Mouse (Mus musculus) c-Kit-negative CD71-positive TER-119-positive erythroid progenitor cells, embryonic 14.5 days (primary cell): ENCODE data around the gene Gm45808.
"Not testable (repeated sequence)": the region's sequence is repeated elsewhere in the genome, so short reads cannot be mapped to it uniquely, and the experiment has no call there.

Experiments used
- DNase-seq: peaks from one replicate; pipeline ENCODE4 v3.0.0-alpha.2; 2013; ENCODE audit warnings: low read depth, low spot score

Gm45808 gene

GRCm38 (mm10) chr7:45470869-45471268 lies 15.7 kb downstream of the Gm45808 start:
- DNase-seq = peak; percentile 65

GRCm38 (mm10) chr7:45467090-45467670 lies 19.4 kb downstream of the Gm45808 start:
- DNase-seq = no peak

GRCm38 (mm10) chr7:45466283-45467089 lies 20.1 kb downstream of the Gm45808 start, which contains the start of gene Bax:
Gene Bax (minus strand): TSS chr7:45466898.
- peak; percentile 88 for DNase-seq

- no peak for DNase-seq
Observed at GRCm38 (mm10) chr7:45465549-45465948, 21.1 kb downstream of the Gm45808 start.

- no peak for DNase-seq
Observed at GRCm38 (mm10) chr7:45465112-45465511, 21.5 kb downstream of the Gm45808 start.

DNA sequence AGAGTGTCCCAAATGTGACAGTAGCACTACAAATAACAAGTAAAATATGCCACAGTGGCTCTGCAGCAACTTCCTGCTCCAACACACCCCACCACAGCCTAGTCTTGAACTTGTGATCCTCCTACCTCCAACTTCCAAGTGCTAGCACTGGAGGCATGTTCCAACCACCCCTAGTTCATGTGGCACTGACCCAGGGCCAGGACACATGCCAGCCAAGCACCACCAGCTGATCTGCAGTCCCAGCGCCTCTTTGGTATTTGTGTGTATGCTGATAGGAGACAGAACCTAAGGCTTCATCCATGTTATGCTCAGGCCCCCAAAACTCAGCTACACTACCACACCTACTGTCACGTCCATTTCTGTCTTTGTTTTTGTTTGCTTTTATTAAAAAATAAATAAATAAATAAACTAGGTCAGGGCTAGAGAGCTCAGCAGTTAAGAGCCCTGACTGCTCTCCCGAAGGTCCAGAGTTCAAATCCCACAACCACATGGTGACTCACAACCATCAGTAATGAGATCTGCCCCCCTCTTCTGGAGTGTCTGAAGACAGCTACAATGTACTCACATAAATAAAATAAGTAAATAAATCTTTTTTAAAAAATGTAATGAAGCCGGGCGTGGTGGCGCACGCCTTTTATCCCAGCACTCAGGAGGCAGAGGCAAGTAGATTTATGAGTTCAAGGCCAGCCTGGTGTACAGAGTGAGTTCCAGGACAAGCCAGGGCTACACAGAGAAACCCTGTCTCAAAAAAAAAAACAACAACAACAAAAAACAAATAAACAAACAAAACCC lies 22.4 kb downstream of the Gm45808 start:
- no peak for DNase-seq

DNA sequence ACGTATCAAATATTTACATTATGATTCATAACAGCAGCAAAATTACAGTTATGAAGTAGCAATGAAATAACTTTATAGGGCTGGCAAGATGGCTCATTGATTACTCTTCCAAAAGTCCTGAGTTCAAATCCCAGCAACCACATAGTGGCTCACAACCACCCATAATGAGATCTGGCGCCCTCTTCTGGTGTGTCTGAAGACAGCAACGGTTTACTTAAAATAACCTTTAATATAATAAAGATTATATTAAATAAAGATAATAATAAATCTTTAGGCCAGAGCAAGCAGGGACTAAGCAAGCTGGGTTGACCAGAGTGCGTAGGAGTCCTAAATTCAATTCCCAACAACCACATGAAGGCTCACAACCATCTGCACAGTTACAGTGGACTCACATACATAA lies 23.7 kb downstream of the Gm45808 start:
- not testable (repeated sequence) for DNase-seq

GRCm38 (mm10) chr7:45462325-45462724 lies 24.3 kb downstream of the Gm45808 start:
- no peak for DNase-seq

DNA sequence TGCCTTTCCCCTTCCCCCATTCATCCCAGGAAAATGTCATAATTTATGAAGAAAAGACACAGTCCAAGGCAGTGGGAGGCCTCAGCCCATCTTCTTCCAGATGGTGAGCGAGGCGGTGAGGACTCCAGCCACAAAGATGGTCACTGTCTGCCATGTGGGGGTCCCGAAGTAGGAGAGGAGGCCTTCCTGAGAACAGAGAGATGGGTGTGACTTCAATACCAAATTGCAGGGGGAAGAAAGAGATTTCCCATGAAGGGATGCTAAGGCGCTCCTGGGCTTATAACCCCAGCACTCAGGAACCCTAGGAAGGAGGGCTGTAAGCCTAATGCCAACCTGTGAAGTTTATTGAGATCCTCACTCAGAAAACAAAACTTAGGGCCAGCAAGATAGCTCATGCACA lies 24.8 kb downstream of the Gm45808 start:
- DNase-seq = no peak

DNA sequence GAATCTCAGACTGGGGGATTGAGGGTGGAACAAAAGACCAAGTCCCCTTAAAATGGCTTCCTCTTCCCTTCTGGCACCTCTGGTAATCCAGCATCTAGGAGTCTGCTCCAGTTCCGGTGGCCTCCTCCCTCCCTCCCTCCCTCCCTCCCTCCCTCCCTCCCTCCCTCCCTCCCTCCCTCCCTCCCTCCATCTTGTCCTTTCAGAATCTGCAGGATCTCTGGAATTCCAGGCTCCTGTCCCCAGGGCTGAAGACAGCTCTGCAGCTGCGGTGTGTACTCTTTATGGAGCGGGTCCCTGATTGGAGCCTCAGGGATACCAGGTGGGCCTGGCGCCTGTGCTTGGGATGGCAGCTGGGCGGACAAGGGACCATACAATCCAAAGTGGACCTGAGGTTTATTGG lies 25.3 kb downstream of the Gm45808 start:
- no peak for DNase-seq

- DNase-seq = peak; percentile 85
Observed at GRCm38 (mm10) chr7:45460860-45461314, 25.7 kb downstream of the Gm45808 start.

DNA sequence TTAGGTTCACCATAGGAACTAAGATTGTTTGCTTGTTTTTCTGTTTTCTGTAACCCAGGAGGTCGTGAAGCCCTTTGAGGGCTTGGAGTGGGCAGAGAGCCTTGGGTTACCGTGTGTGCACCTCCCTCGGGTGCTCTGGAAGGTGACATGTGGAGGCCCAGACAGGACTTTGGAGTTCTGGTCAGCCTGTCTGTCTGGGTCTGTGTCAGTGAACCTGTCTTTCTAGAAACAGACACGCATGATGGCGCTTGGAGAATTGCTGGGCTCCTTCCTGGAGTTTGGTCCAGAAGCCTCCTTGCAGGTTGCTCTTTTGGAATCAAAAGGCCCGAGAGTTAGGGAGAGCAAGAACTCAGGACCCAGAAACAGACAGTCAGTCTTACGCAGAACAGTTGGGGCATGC lies 26.2 kb downstream of the Gm45808 start:
- DNase-seq = no peak

DNA sequence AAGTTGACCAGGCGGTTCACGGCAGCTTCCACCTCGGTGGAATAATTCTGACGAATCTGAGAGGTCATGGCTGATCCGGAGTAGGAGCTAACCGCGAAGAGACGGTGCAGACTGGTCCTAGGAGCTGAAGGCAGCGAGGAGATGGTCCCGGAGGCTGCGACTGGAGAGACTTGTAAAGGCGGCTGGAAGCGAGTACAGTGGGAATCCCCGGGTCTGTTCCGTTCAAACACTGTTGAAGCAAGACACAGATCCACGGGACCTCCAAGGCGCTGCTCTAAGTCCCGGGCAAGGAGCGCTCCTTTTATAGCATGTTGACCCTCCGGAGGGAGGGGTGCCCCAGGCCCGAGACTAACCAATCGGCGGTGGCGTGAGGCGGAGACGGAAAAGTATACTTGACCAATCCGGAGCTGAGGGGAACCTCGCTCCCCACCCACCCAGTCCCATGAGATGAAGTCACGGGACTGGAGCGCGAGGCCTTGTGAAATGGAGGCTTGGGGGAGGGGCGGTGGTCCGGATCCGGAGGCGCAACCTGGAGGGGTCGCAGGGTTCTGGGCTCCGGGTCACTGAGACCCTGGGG lies 27.0 kb downstream of the Gm45808 start, which contains the start of gene Ftl1:
Gene Ftl1 (minus strand): TSS at position 321 of the 577 bp plus-strand sequence.
- peak; percentile 94 for DNase-seq

DNA sequence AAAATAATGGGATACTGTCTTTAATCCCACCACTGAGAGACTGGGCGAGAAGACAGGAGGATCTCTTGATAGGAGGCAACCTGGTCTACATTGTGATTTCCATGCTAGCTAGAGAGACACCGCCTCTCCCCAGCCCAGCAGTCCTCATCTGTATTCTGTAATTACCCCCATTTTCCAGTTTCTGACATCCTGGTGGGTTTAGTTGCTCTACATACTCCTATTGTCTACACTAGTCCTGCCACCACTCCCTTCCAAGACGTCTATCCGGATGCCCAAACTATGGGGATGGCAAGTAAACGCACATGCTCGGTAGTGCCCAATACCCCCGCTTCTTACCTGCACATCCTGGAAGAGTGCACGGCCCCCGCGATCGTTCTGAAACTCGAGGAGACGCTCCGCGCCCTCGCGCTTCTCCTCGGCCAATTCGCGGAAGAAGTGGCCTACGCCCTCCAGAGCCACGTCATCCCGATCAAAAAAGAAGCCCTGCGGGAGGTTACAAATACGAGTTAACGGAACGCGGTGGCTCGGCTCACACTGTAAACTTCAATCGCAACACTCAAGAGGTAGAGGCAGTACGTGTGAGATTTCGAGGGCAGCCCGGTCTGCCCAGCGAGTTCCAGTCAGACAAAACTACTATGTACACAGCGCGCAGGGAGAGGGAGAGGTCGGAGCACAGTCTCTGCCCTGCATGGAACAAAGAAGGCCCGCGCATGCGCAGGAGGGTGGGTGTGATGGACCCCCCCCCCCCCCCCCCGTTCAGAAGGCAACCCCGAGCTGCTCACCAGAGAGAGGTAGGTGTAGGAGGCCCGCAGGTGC lies 27.7 kb downstream of the Gm45808 start:
- DNase-seq = peak; percentile 58

DNA sequence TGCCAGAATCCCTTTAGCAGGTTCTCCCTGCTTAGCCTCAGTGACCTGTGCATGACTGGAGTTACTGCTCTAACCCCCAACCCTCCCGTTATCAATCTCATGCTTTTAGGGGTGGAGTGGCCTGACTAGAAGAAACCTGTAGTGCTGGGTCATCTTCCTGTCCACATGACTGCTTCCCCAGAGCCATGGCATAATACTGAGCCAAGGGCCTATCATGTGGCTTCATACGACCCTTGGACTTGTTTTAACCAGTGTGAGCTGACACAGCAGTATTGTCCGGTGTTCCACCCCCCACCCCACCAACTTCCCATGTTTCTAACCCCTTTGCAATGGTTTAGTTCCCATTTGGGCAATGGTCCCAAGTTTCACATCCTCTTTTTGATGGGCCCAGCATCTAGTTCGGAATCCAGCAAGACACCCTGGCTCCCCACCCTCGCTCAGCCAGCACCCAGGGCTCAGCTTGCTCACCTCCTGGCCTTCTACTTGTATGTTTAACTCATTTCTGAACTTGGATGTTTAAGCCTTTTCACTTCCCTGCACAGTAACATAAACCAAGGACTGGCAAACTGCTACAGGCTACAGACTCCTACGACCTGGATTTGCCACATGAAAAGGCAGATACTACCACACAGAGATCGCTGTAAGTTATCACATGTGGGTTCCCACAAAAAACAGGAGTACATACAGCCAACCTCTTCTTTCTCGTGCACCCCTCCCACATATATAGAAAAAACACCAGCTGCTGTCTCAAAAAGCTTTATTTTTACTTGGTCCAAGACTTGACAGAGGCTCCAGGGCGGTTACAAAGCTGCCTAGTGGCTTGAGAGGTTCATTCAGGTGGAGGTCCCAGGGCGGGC lies 29.2 kb downstream of the Gm45808 start:
- no peak for DNase-seq

DNA sequence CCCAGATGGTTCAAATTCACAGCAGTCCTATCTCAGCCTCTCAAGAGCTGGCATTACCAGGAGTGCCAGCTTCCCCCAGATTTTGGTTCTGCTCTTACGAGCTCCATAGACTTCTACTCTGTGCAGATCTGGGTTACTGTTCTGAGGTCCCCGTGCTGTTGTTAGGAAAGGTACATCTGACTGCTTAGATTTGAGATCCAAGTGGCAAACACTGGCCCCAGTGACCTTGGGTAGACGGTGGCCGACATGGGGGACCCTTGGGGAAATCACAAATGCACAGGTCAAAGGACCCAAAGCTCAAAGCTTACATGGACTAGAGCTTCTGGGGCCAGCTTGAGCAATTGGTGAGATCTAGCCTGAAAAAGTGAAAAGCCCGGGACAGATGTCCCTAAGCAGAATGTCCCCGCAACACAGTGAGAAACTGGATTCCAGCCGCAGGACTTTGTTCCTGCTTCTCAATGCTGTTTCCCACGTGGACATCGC lies 29.8 kb downstream of the Gm45808 start:
- no peak for DNase-seq

DNA sequence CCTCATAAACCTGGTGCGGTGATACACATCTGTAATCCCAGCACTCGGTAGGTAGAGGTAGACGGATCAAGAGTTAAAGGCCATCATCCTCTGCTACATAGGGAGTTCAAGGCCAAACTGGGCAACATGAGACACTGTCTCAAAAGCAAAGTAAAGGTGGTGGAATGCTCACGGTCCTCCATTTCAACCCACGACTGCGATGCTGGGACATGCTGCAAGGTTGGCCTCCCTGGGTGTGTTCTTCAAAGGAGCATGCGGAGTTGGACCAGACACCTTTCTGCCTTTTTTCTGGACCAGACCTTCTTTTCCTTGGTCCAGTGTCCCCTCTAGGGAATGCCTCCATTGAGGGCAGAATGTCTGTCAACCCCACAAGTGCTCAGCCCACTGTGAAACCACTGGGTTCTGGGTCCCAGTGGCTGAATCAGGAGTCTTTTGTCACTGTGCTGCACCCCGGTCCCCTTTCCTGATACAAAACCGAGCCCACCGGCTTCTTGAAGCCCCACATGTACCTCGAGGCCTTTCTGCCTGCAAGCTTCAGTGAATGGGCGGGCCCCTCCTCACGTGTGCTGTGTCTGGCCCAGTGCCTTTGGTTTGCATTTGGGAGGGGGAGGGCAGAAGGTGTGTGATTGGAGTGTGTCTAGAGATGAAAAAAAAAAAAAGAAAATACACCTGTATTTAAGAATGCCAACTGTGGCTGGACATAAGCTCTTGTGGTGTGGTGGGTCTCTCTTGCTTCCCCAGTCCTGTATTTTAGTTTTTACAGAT lies 30.5 kb downstream of the Gm45808 start:
- DNase-seq = no peak

- DNase-seq = no peak
Observed at GRCm38 (mm10) chr7:45454971-45455370, 31.6 kb downstream of the Gm45808 start.

DNA sequence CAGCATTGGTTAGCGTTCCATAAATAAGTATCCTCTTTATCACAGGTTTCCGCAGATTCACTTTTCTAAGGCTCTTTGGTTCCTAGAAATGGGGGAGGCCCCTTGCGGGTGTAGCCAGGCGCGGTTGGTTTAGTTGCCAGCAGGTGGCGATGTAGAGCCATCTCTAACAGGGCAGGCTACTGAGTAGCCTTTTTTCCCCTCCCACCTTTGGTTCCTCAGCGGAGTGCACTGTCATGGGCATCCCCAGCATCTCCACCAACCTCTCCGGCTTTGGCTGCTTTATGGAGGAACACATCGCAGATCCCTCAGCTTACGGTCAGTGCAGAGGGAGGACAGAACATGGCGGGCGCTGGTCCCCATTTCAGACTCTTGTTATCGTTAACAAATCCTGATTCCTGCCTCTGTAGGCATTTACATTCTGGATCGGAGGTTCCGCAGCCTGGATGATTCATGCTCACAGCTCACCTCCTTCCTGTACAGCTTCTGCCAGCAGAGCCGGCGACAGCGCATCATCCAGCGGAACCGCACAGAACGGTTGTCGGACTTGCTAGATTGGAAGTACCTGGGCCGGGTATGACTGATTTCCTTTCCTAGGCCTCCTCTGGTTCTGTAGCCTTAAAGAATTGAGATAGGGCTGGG lies 35.1 kb downstream of the Gm45808 start:
- DNase-seq = peak; percentile 84
